Mouse (Mus musculus) leukemia stem cell, adult 10-12 weeks (primary cell): ENCODE measurements around the gene Dnah3. TPM values are rescaled to one million over a fixed set of nuclear protein-coding genes. Genes with fewer than 3 reads are reported as not detected.

Experiments
- polyA plus RNA-seq: library from polyadenylated mRNA; stranded (reverse); fragments of >175 nt; gene quantifications from 2 replicates; pipeline ENCODE4 v1.2.3, GENCODE M21; 2012; ENCODE audit warnings: low replicate concordance

Gene Dnah3
- not detected in 2 replicates for polyA plus RNA-seq

DNA sequence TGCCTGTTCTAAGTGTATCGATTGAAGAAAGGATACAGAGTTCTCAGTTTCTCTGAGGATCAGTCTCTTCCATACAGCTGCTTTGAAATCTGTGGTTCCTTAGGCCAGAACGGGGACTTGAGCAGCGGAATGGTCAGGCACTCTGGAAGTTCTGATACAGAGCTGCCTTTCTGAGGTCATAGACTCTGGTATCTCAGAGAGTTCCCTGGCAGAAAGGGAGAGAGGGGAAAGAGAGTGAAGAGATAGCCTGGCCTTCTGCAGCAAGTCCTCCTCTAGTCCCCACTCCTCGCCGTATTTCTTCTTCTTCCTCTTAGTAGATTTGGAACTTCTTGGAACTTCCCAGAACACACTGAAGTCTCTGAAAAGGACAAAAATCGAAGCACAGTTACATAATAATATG, at the start of gene Dnah3:
Gene Dnah3 (minus strand): TSS at position 101 of the 400 bp plus-strand sequence.

GRCm38 (mm10) chr7:120102164-120102972, 7.3 kb upstream of the Dnah3 start, which contains the start of gene Tmem159:
Gene Tmem159, plus strand, starts transcription at chr7:120102353.

GRCm38 (mm10) chr7:119895639-119896512, 199.2 kb downstream of the Dnah3 start, which contains the start of the genes Lyrm1 and Dcun1d3:
Gene Lyrm1, plus strand, starts transcription at chr7:119895861.
Gene Dcun1d3, minus strand, starts transcription at chr7:119896298.

Other genes starting within 250 kb of the Dnah3 start
- gene Lyrm1, start 199.4 kb downstream of the Dnah3 start, polyA plus RNA-seq = 1.5 TPM in 1 of 2 replicates, not detected in the other
- gene Dcun1d3, start 199.0 kb downstream of the Dnah3 start, polyA plus RNA-seq = 0.43 and 5.1 TPM in 2 replicates
- gene Tmem159, start 7.1 kb upstream of the Dnah3 start, polyA plus RNA-seq = 0.23 and 0.32 TPM in 2 replicates
- gene Zp2, start 50.0 kb upstream of the Dnah3 start, polyA plus RNA-seq = not detected in 2 replicates
- gene Anks4b, start 78.6 kb upstream of the Dnah3 start, polyA plus RNA-seq = not detected in 2 replicates
- 0.12 TPM in 1 of 2 replicates, not detected in the other for gene Crym, start 106.8 kb upstream of the Dnah3 start, polyA plus RNA-seq
- gene Abca14, start 108.7 kb upstream of the Dnah3 start, polyA plus RNA-seq = not detected in 2 replicates
- gene Abca15, start 233.4 kb upstream of the Dnah3 start, polyA plus RNA-seq = not detected in 2 replicates